Mouse (Mus musculus): ENCODE measurements around the gene Nvl.

Gene Nvl

DNA sequence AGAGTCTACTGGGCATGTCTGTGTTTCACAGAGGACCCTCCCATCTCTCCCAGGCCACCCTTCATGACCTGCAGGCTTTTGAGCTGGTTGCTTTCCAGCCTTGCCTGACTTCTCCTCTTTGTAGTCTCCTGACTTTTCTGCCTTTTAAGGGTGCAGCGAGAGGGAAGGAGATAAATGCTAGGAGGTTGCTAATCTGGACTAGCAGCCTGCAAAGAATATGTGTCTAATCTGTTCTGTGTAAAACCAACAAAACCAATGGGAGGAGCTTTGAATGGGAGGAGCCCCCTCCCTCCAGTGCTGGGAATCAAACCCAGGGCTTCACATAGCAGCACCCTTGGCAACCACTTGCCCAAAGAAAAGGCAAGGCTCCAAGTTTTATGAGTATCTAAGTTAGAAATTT is 75.7 kb downstream of the Nvl start:
- no peak for DNase-seq (ENCODE audit: low spot score)

DNA sequence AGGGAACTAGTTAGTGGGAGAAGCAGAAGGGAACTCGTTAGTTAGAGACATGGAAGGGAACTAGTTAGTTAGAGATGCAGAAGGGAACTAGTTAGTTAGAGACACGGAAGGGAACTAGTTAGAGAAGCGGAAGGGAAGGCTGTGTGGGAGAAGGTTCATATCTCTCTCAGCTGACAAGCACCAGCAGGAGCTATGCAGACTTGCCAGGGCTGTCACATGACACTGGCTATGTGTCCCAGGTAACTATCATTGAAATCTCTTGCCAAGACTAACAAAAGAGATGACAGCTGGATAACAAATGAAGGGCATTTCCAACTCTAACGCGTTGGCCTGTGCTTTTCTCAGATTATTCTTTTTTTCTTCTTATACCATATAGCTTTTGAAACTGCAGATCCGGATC is 79.4 kb downstream of the Nvl start:
- no peak for DNase-seq (ENCODE audit: low spot score)

DNA sequence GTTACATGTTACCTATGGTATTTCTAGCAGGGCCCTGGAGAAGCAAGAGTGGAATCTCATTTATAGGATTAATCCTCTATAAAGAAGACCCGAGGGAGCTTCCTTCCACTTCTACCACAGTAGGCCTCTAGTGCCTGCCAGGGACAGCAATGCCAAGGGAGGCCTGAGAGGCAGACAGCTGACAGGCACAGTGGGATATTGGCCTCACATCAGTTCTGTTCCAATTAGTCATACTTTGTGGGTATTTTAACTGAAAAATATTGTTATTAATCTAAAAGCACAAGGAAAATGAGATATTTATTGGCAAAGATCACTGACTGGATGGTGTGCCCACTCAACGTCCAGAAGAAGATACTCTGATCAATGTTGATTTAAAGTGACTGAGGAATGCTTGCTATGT is 80.0 kb downstream of the Nvl start:
- DNase-seq (ENCODE audit: low spot score): no peak

DNA sequence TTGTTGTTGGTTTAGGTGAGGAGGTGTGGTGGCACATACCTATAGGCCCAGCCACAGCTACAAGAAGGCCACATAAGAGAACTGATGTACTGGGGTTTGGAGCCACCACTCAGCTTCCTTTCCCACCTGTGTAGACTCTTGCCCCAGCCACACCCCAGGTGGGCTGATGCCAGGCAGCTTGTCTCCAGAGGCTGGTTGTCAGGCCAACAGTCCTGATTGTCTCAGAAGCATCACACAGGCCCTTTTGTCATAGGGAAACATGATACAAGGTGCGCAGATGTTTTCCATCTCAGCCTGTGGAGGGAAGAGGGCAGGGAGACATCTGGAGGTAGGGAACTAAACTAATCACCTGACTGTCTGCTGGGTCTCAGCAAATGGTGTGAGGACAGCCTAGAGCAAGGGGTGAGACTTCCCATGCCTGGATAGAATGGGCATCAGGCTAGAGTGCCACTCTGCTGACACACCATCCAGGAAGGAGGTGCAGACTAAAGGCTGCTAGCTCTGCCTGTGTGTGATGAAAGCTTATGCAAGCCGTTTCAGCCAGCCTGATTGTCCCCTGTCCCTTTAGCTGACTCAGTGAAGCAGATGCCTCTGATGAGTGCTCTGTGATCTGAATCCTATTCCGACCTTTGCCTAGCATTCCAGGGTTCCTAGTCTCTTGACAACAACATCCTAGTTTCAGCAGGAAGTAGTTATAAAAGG is 82.1 kb downstream of the Nvl start:
- DNase-seq (ENCODE audit: low spot score): no peak

DNA sequence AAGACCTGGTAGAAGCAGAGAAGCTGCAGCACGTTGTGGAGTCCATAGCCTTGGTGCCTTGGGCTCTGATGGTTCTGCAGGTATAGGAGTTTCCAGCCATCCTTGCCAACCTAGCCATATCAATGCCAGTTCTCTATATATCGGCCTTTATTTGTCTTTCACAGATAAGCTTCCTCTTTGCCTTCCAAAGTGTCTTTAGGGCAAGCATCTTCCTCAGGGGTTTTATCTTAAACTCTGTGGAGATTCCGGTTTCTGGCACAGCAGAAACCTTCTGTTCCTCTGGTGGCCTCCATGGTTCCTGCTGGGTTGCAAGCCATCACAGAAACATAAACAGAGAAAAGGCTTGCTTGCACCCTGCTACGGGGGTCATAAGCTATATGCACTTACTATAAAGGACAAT is 91.1 kb downstream of the Nvl start:
- no peak for DNase-seq (ENCODE audit: low spot score)

DNA sequence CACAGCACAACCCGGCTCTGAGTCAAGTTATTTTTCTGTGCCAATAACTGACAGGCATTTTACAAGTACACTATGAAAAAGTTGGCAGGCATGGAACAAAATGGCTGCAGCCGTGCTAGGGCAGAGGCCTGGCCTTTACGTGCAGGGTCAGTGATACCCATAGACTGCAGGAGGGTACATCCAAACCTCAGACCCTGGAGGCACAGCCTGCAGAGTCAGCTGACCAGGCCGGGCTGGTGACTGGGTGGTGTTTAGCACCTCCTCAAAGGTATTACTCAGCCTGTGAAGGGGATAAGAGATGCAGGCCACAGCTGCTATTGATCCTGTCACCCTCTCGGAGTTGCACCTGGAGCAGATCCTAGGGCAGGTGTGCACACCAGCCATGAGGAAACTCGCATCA is 93.1 kb downstream of the Nvl start, which contains the start of gene 9130409I23Rik:
Gene 9130409I23Rik (plus strand): TSS at position 301 of the 400 bp plus-strand sequence.
- no peak for DNase-seq (ENCODE audit: low spot score)

DNA sequence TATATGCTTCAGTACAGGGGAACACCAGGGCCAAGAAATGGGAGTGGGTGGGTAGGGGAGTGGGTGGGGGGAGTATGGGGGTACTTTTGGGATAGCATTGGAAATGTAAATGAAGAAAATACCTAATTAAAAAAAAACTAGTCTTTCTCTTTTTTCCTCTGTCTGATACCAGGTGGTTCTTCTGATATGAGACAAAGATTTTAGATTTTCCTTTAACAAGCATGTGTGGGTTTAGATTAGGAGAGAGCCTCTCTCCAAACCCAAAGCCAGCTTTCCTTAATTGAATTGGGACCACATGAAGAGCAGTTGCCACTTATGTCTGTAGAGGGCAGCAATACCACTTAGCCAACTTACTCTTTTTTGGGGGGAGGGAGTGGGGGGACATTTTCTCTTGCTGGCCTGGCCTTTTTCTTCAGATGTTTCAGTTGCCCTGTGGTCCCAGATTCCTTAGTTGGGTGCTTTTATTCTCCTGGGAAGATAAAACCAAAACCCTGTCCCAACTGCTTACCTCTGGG is 94.6 kb downstream of the Nvl start:
- DNase-seq (ENCODE audit: low spot score): no peak

DNA sequence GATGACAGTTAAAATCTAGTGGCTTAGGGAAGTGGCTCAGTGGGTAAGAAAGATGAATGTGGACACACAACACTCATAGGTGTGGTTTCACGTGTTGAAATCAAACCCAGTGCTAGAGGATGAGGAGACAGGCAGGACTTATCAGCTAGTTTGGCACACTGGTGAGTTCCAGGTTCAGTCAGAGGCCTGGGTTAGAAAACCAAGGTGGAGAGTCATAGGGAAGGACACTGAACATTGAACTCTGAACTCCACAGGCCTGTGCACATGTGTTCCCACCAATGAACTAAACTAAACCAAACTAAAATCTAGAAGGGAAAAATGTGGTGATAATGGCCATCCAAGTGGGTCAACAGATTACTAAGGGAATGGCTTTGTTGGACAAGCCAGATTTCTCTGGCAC is 96.5 kb downstream of the Nvl start:
- no peak for DNase-seq (ENCODE audit: low spot score)

DNA sequence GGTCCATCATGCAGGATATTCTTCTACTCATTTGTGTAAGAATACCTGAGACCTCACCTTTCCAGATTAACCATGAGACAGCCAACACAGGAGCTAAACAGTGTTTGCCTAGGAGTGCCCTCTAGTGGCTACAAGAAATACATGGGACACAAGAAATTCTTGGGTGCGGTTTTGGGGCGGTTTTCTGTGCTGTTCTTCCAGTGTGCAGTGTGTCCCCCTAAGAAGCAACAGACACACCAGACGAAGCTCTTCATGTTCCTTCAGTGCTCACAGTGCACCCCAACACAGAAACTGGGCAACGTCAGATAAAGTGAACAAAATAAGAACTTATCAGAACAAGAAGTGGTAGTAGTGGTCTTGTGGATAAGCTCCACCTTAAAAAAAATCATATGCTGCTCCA is 104.4 kb downstream of the Nvl start:
- peak; percentile 19 for DNase-seq (ENCODE audit: low spot score)

DNA sequence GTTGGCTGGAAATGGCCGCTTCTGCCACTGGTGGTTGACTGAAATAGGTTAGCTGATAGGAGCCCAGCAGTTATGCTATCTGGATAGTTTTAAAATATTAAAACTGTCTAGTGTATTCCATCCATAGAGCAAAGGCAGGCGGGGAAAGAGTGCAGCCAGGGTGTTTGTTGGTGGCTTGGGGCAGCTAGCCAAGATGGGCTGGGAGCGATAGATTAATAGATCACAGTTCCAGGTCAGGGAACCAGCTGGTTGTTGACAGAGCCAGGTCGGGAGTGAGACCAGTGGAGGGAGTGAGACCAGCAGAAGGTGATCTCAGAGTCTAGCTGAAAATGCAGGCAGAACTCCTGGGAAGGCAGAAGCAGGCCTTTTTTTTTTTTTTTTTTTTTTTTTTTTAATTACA is 106.4 kb downstream of the Nvl start:
- no peak for DNase-seq (ENCODE audit: low spot score)
